8 mouse cellular contexts compared by ENCODE assay signal in genomic region chr5:118876586-118877312, GRCm38 (mm10).
DNase-seq lines count a peak whose midpoint lies in the region; ATAC-seq and TF ChIP-seq lines count a peak whose summit lies in the region.

No protein-coding gene starts in this region.

- intact Hi-C loops in left cerebral cortex, adult 2 months (cut with DNase I): loop anchor here (5.0 to 10.0 kb wide), 3 partner anchors 94 to 1558 kb away; partner anchors contain the start of genes Lhx5 and Tbx5

- no peak for ATAC-seq in heart, embryonic 13.5 days (ENCODE audit: extremely low read depth, insufficient number of reproducible peaks, low FRiP score, low TSS enrichment)
- ATAC-seq in forebrain, embryonic 14.5 days: no peak
- ATAC-seq in liver, embryonic 12.5 days: no peak

- H3K9ac ChIP-seq in heart, embryonic 13.5 days: peak overlapping the region; percentile 67
- no peak overlapping the region for H3K9ac ChIP-seq in forebrain, embryonic 14.5 days (ENCODE audit: low read length)
- no peak overlapping the region for H3K9ac ChIP-seq in liver, embryonic 12.5 days

- H3K27ac ChIP-seq in heart, embryonic 13.5 days (replicated peaks): no peak overlapping the region
- no peak overlapping the region for H3K27ac ChIP-seq in forebrain, embryonic 14.5 days (ENCODE audit: low read depth, low read length)
- H3K27ac ChIP-seq in liver, embryonic 12.5 days: no peak overlapping the region
- H3K27ac ChIP-seq in left cerebral cortex, adult 2 months: no peak overlapping the region

- peak overlapping the region; percentile 48 for H3K4me3 ChIP-seq in heart, embryonic 13.5 days
- peak overlapping the region; percentile 9; the same call in 1 of the 2 replicates for H3K4me3 ChIP-seq in forebrain, embryonic 14.5 days (ENCODE audit: low read depth, low read length)
- peak overlapping the region; percentile 7; the same call in 1 of the 2 replicates for H3K4me3 ChIP-seq in liver, embryonic 12.5 days
- H3K4me3 ChIP-seq in left cerebral cortex, adult 2 months: no peak overlapping the region

- DNase-seq in heart, adult 18-20 months: no peak
- peak; percentile 34 to 43 for DNase-seq in adrenal gland, postnatal 36 days
- DNase-seq in forebrain, embryonic 14.5 days (ENCODE audit: low spot score): no peak
- no peak for DNase-seq in left cerebral cortex, adult 2 months (ENCODE audit: extremely low spot score in 1 of 2, low spot score in 2 of 2)
- DNase-seq in layer of hippocampus, adult 8-10 months (ENCODE audit: low spot score in 2 of 2): no peak
- DNase-seq in frontal cortex, postnatal 36 days (ENCODE audit: low spot score in 2 of 2): no peak

- TF ChIP-seq CTCF in left cerebral cortex, adult 2 months (IDR thresholded peaks at IDR 0.05): no peak

- 13% methylated on average over 18 of the region's 18 CpGs for WGBS in heart, embryonic 13.5 days
- WGBS in forebrain, embryonic 14.5 days: 8% methylated on average over 18 of the region's 18 CpGs
- WGBS in liver, embryonic 12.5 days (ENCODE audit: insufficient replicate concordance): 16% methylated on average over 18 of the region's 18 CpGs

- H3K4me2 ChIP-seq in heart, embryonic 13.5 days: peak overlapping the region; percentile 75
- H3K4me2 ChIP-seq in forebrain, embryonic 14.5 days (ENCODE audit: low read length): peak overlapping the region; percentile 28; the same call in 1 of the 2 replicates
- H3K4me2 ChIP-seq in liver, embryonic 12.5 days: peak overlapping the region; percentile 46

- H3K36me3 ChIP-seq in heart, embryonic 13.5 days: no peaks in the 10 kb centered on the region
- no peaks in the 10 kb centered on the region for H3K36me3 ChIP-seq in forebrain, embryonic 14.5 days (ENCODE audit: control insufficient read depth, insufficient read depth, low read length)
- no peaks in the 10 kb centered on the region for H3K36me3 ChIP-seq in liver, embryonic 12.5 days

- no peaks in the 10 kb centered on the region for H3K9me3 ChIP-seq in heart, embryonic 13.5 days
- H3K9me3 ChIP-seq in forebrain, embryonic 14.5 days (replicated peaks; ENCODE audit: control insufficient read depth, low read length): no peaks in the 10 kb centered on the region
- H3K9me3 ChIP-seq in liver, embryonic 12.5 days (replicated peaks): no peaks in the 10 kb centered on the region

- H3K27me3 ChIP-seq in heart, embryonic 13.5 days (replicated peaks): peaks cover 57% of the 10 kb centered on the region
- peaks cover 39% of the 10 kb centered on the region for H3K27me3 ChIP-seq in forebrain, embryonic 14.5 days (replicated peaks; ENCODE audit: control insufficient read depth, insufficient read depth, low read length)
- H3K27me3 ChIP-seq in liver, embryonic 12.5 days (replicated peaks): peaks cover 36% of the 10 kb centered on the region

- H3K4me1 ChIP-seq in heart, embryonic 13.5 days: peaks cover 8% of the 10 kb centered on the region
- no peaks in the 10 kb centered on the region for H3K4me1 ChIP-seq in forebrain, embryonic 14.5 days (ENCODE audit: control insufficient read depth, insufficient read depth, low read length)
- no peaks in the 10 kb centered on the region for H3K4me1 ChIP-seq in liver, embryonic 12.5 days

Comparison
In these comparisons a context has a peak if more than half of its experiments do, and no peak if none do; other contexts are left out.
1. DNase-seq: peak in adrenal gland, postnatal 36 days (2 of 2); none in heart, adult 18-20 months (0 of 2), forebrain, embryonic 14.5 days (single experiment), left cerebral cortex, adult 2 months (0 of 2), layer of hippocampus, adult 8-10 months (0 of 2) and frontal cortex, postnatal 36 days (0 of 2).
2. Peak in every context shown above with its lines, with median percentiles within 50 percentile points of each other: H3K4me2 ChIP-seq.